Mouse (Mus musculus): ENCODE results near the gene Mrgbp. TPM values are rescaled to one million over a fixed set of nuclear protein-coding genes. Genes with fewer than 3 reads are reported as not detected.

The Mrgbp gene
- polyA plus RNA-seq, 1 experiment from 2014 or later, result 43.3 TPM

GRCm38 (mm10) chr2:180598157-180598705, 17.1 kb downstream of the Mrgbp start:
- Histone ChIP-seq H3K4me2 (replicated peaks) (peak overlapping the region; percentile 60), H3K9ac (peak overlapping the region; percentile 55), H3K4me1 (peaks cover 25% of the 10 kb centered on the region), H3K36me3 (peaks cover 24% of the 10 kb centered on the region), H3K27me3 (peaks cover 31% of the 10 kb centered on the region), H3K27ac (peak overlapping the region; percentile 64), H3K4me3 (peak overlapping the region; percentile 40), H3K9me3 (replicated peaks) (no peaks in the 10 kb centered on the region)
- WGBS, result under 1% methylated on average over 39 of the region's 41 CpGs
- peak; percentile 49 for ATAC-seq (ENCODE audit: low FRiP score)

DNA sequence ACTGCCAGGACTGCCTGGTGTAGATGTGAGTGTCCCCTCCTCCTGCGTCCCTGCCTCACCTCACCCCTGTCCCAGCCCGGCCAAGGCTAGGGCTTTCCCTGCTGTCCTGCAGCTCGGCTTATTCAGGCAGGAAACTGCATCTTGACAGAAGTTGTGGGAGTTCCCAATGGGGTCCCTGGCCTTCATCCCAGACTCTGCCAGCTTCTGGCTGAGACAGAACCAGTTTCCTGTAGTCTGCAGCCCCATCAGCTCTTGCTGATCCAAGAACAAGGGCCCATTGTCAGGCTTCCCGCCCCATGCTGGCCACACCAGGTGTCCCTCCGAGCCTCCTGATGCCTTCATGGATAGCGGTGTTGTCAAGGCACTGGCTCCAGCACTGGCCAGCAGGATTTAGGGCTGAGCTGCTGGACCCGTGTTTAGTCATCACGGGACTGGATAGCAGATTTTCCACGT, 19.5 kb downstream of the Mrgbp start:
- Histone ChIP-seq H3K9ac (peak overlapping the region; percentile 33), H3K4me3 (0 out of 2 replicates have a peak overlapping the region, but pooled peaks have one; percentile 40), H3K36me3 (peaks cover 3% of the 10 kb centered on the region), H3K4me2 (replicated peaks) (peak overlapping the region; percentile 60), H3K27ac (peak overlapping the region; percentile 66), H3K4me1 (peaks cover 35% of the 10 kb centered on the region), H3K9me3 (replicated peaks) (no peaks in the 10 kb centered on the region), H3K27me3 (peaks cover 31% of the 10 kb centered on the region)
- WGBS, result 9% methylated on average over 8 of the region's 9 CpGs
- ATAC-seq (ENCODE audit: low FRiP score), result no peak; the same call in 1 of the 2 replicates

DNA sequence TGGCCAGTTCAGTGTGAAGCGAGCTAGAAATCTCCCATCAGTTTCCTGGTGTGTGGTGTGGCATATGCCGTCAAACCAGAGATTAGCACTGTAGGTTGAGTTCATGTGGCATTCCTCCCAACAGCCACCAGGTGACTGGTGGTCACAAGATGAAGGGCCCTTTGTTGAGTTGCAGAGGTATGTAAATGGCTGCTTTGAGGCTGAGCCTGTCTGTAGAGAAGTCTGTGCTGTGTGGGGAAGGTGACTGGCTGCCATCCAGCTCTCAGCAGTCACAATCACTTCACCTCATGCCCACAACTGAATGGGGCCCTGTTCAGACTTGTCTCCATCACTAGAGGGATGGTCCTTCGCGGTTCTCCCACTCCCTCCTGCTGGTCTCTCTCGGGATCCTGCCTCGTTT, 23.7 kb downstream of the Mrgbp start:
- no peaks in the 10 kb centered on the region for H3K36me3 ChIP-seq
- no peak overlapping the region for H3K4me3 ChIP-seq
- H3K27me3 ChIP-seq, result 0 out of 2 replicates have a peak, but pooled peaks cover 5% of the 10 kb centered on the region
- peaks cover 21% of the 10 kb centered on the region for H3K4me1 ChIP-seq
- H3K27ac ChIP-seq, result no peak overlapping the region
- 56% methylated on average over 6 of the region's 6 CpGs for WGBS
- no peak overlapping the region for H3K4me2 ChIP-seq (replicated peaks)
- ATAC-seq (ENCODE audit: low FRiP score), result no peak
- H3K9me3 ChIP-seq (replicated peaks), result no peaks in the 10 kb centered on the region
- no peak overlapping the region for H3K9ac ChIP-seq

- Histone ChIP-seq H3K36me3 (no peaks in the 10 kb centered on the region), H3K4me3 (no peak overlapping the region), H3K27ac (no peak overlapping the region), H3K4me1 (no peaks in the 10 kb centered on the region), H3K9me3 (replicated peaks) (no peaks in the 10 kb centered on the region), H3K4me2 (replicated peaks) (no peak overlapping the region), H3K9ac (no peak overlapping the region), H3K27me3 (no peaks in the 10 kb centered on the region)
- 73% methylated on average over 4 of the region's 4 CpGs for WGBS
- no peak for ATAC-seq (ENCODE audit: low FRiP score)
These were observed 29.2 kb downstream of the Mrgbp start for GRCm38 (mm10) chr2:180610283-180610682.

- no peak overlapping the region for H3K9ac ChIP-seq
- H3K9me3 ChIP-seq (replicated peaks), result no peaks in the 10 kb centered on the region
- no peaks in the 10 kb centered on the region for H3K4me1 ChIP-seq
- H3K36me3 ChIP-seq, result no peaks in the 10 kb centered on the region
- no peaks in the 10 kb centered on the region for H3K27me3 ChIP-seq
- no peak overlapping the region for H3K27ac ChIP-seq
- WGBS, result 71% methylated on average over 2 of the region's 2 CpGs
- H3K4me2 ChIP-seq (replicated peaks), result no peak overlapping the region
- no peak overlapping the region for H3K4me3 ChIP-seq
- ATAC-seq (ENCODE audit: low FRiP score), result no peak
These were observed 30.8 kb downstream of the Mrgbp start for GRCm38 (mm10) chr2:180611882-180612281.

Other genes starting within 250 kb of the Mrgbp start
- gene Gata5, start 246.6 kb upstream of the Mrgbp start, polyA plus RNA-seq (2016; fragmentation: Nextera tagmentation; extraction: Ambion mirVana), result 0.08 TPM in 1 of 2 replicates, not detected in the other
- 3.2 and 3.4 TPM in 2 replicates for gene Slco4a1, start 125.1 kb upstream of the Mrgbp start, polyA plus RNA-seq (2016; fragmentation: Nextera tagmentation; extraction: Ambion mirVana)
- 0.40 and 0.43 TPM in 2 replicates for gene Ntsr1, start 81.3 kb upstream of the Mrgbp start, polyA plus RNA-seq (2016; fragmentation: Nextera tagmentation; extraction: Ambion mirVana)
- 96.5 and 96.6 TPM in 2 replicates for gene Ogfr, start 7.9 kb downstream of the Mrgbp start, polyA plus RNA-seq (2016; fragmentation: Nextera tagmentation; extraction: Ambion mirVana)
- 171 and 195 TPM in 2 replicates for gene Col9a3, start 16.5 kb downstream of the Mrgbp start, polyA plus RNA-seq (2016; fragmentation: Nextera tagmentation; extraction: Ambion mirVana)
- gene Tcfl5, start 61.4 kb downstream of the Mrgbp start, polyA plus RNA-seq (2016; fragmentation: Nextera tagmentation; extraction: Ambion mirVana), result 0.30 and 0.44 TPM in 2 replicates
- gene Dido1, start 128.7 kb downstream of the Mrgbp start, polyA plus RNA-seq (2016; fragmentation: Nextera tagmentation; extraction: Ambion mirVana), result 37.2 and 42.1 TPM in 2 replicates
- 54.8 and 57.3 TPM in 2 replicates for gene Gid8, start 128.8 kb downstream of the Mrgbp start, polyA plus RNA-seq (2016; fragmentation: Nextera tagmentation; extraction: Ambion mirVana)
- gene Slc17a9, start 144.0 kb downstream of the Mrgbp start, polyA plus RNA-seq (2016; fragmentation: Nextera tagmentation; extraction: Ambion mirVana), result 0.53 and 0.80 TPM in 2 replicates
- gene Bhlhe23, start 195.6 kb downstream of the Mrgbp start, polyA plus RNA-seq (2016; fragmentation: Nextera tagmentation; extraction: Ambion mirVana), result 2.3 and 3.3 TPM in 2 replicates